Mouse (Mus musculus): Measurements from ENCODE around the gene Oca2.

The Oca2 gene

DNA sequence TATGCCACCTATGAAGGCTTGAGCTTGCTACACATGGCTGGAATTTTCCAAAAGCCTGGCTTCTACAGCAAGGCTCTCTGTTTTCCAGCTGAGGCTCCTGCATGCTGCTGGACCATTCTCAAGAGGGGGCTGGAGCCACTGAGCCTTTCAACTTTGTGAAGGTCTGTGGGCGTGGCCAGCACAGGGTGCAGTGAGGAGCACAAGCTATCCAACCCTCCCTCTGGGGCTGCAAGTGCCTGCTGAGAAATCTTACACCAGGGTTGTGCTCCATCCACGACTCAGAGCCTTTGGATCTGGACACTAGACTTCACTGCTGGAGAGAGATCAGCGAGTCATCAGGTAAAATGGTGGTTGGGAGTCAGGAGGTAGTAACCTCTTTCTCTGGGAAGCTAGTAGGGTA lies at the start of gene Oca2:
Gene Oca2, plus strand, starts transcription at position 218 of the 400 bp plus-strand sequence.
- no peak for DNase-seq

DNA sequence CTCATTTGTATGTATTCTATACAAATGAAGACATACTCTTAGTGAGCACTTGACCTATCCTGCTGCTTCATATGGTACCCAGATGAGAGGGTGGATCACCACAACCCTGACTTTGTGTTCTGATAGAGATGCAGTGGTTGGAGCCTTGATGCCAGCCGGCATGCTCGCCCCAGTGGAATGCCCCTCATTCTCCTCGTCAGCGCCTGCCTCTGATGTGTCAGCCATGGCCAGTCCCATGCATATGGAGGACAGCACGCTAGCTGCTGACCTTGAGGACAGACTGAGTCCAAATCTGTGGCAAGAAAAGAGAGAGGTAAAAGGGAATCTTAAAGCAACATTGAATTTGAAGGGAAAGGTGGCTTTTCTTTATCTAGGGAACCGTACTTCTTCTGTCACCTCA lies 48.5 kb upstream of the Oca2 start:
- no peak for DNase-seq

DNA sequence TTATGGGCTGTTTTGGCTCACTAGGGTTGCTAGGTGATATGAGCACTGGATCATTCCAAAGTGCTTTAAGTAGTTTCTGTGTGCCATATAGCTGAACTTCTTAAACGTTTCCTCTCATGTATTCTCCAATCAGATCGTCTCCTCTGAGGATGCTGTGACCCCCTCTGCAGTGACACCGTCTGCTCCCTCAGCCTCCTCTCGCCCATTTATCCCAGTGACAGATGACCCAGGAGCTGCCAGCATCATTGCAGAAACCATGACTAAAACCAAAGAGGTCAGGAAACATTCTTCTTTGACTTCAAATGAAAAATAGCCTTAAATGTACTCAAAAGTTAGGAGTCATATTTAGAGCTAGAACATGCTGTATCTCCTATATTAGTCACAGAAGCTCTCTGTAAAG lies 47.9 kb upstream of the Oca2 start:
- DNase-seq, result no peak

DNA sequence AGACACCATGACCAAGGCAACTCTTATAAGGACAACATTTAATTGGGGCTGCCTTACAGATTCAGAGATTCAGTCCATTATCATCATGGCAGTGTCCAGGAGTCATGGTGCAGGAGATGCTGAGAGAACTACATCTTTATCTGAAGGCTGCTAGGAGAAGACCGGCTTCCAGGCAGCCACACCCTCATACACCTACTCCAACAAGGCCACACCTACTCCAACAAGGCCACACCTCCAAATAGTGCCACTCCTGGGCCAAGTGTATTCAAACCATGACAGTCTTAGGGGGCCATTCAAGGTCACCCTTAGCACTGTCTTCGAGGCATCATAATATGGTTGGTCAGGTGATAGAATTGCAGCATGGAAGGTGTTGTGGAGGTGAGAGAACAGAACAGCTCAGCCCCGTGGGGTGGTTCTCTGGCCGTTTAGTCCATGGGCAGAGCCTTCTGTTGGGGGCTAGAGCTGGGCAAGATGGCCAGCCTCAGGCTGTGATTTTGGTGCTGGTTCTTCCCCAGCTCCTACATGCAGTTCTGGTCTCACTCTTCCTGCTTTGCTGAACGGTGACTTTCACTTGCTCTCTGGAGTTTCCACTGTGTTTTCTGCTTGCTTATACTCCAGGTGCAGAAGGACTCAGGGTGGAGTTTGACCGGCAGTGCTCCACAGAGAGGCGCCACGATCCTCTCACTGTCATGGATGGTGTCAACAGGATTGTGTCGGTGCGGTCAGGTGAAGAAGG lies 37.9 kb upstream of the Oca2 start:
- no peak for DNase-seq

GRCm38 (mm10) chr7:56202843-56203242 lies 36.7 kb upstream of the Oca2 start:
- DNase-seq, result no peak

- DNase-seq, result no peak
Observed at GRCm38 (mm10) chr7:56203286-56203685, 36.3 kb upstream of the Oca2 start.

DNA sequence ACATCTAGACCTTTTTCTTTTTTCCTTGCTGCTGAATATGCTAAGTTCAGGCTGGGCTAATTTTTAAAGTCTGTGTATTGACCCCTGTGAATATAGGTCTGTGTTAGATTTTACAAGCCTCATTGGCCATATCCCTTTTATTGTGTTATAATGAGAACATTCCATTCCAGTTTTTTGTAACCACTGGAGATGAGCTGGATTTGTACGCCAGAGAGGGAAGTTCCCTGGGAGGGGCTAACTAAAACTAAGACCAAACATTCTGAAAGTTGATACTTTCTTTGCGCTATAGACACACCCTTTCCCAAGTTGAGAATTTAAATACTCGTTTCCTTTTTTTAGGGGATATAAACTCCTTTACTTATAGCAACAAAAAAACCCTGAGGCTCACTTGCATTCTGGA lies 34.7 kb upstream of the Oca2 start:
- no peak for DNase-seq

- no peak for DNase-seq
Observed at GRCm38 (mm10) chr7:56220811-56221210, 18.7 kb upstream of the Oca2 start.

DNA sequence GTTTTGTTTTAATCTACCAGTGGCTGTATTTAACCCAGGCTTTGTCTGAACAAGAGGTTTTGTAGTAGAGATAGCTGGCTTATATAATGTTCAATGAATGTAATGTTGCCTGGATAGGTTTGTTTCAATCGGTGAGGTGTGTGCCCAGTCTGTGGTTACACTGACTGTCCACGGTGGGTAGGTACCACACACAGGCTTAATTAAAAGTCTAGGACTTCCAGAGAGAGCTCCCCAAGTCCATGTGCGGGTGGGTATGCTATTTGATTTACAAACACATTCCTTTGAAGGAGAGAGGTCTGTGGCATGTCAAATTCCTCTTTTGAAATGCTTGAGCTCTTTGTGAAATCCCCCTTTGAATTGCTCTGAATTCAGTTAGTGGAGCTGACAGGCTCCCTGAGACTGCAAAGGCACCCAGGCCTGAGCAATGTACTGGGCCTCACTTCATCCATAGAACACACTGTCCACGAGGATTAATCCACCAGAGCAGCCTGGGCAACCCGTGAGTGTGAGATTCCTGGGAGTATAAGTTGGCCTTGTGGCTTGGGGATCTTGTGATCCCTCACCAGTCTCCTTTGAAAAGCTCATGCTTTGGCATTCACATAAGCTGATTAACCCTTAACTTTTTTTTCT lies 3.7 kb upstream of the Oca2 start:
- DNase-seq, result no peak

GRCm38 (mm10) chr7:56236617-56237016 lies 2.9 kb upstream of the Oca2 start:
- no peak for DNase-seq

GRCm38 (mm10) chr7:56254568-56254967 lies 15.0 kb downstream of the Oca2 start:
- DNase-seq, result no peak

GRCm38 (mm10) chr7:56257875-56258441 lies 18.4 kb downstream of the Oca2 start:
- DNase-seq, result no peak

- no peak for DNase-seq
Observed at GRCm38 (mm10) chr7:56277506-56277905, 37.9 kb downstream of the Oca2 start.

GRCm38 (mm10) chr7:56291468-56292115 lies 52.0 kb downstream of the Oca2 start:
- DNase-seq, result peak; percentile 53 to 68

DNA sequence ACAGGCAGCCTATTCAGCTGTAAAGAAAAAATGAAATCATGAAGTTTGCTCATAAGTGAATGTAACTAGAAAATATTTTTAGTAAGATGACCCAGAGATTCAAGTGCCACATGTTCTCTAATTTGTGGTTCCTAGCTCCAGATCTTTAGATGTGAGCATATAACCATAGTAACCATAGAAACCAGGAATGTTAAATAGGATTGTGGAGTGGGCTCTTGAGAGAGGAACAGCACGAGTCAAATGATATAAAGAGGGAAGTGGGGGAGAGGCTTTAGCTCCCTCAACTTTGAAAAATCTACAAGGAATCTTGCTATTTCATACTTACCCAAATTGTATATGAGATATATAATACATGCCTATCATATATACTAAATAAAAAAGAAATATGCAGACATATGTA lies 64.8 kb downstream of the Oca2 start:
- DNase-seq, result no peak

DNA sequence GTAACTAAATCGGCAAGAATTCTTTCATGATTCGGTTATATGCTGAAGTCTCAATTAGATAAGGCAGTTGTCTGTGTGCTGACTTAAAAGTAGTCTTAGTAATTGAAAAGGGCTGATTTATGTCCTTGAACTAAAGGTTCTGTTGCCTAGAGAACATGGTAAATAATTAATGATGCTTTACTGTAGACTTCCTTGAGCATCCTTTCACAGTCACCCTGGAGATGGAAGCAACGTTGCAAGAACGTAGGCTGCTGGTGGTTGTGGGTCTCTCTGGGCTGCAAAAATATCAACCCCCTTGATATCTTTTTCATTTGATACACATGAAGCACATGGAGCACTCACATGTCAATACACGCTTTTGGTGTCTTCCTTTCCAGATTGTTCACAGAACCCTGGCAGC lies 74.8 kb downstream of the Oca2 start:
- DNase-seq, result no peak

- no peak for DNase-seq
Observed at GRCm38 (mm10) chr7:56315630-56316529, 76.3 kb downstream of the Oca2 start.

DNA sequence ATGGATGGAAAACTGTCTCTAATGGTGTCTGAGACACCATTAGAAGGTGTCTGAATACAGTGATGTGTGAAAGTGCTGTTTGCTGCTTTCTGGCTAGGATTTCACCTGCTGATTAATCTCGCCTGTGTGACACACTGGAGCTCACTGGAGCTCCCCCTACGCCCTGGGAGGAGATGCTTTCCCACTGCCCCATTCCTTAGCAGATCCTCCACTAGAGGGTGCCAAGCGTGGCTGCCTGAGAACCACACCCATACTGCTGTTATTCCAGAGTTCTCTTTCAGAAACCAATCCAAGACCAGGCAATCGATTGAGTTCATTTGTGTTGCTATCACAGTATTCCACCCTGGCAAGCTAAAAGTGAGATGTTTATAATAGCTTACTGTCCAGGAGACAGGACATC lies 88.2 kb downstream of the Oca2 start:
- peak in 1 of 2 experiments; percentile 4 for DNase-seq

DNA sequence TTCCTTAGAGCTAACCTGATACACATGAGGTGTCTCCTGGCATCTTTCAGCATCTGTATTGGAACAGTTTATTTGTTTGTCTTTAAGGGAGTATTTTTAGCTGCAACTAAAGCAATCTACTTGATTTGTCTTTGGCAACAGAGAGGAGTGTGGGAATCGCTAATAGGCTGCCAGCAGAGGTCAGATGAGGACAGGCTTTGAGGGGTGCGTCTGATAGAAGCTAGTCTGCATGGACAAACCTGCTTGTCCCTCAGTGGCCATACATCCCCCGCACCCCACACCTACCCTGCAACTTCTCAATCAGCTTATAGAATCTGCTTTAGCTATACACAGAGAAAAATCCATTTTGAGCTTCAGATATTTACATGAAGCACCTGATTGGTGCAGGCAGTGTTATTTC lies 109.0 kb downstream of the Oca2 start:
- DNase-seq, result peak; percentile 2 to 7

GRCm38 (mm10) chr7:56356658-56357342 lies 117.2 kb downstream of the Oca2 start:
- DNase-seq, result no peak

- DNase-seq, result peak; percentile 9 to 20
Observed at GRCm38 (mm10) chr7:56381750-56382421, 142.3 kb downstream of the Oca2 start.

GRCm38 (mm10) chr7:56382706-56383105 lies 143.1 kb downstream of the Oca2 start:
- peak; percentile 11 to 16 for DNase-seq
